Mouse (Mus musculus) stomach, embryonic 14.5 days (tissue): ENCODE results near the gene Zfp184. TPM values are rescaled to one million over a fixed set of nuclear protein-coding genes. Genes with fewer than 3 reads are reported as not detected.

Source experiments
- ATAC-seq: fragments of 200-750 bp; cut with Nextera tagmentation; 2 replicates; pipeline ENCODE4 v1.8.0; 2017; ENCODE audit warnings: low read depth, moderate TSS enrichment; ENCODE audit not compliant: insufficient number of reproducible peaks, insufficient read depth, low FRiP score
- H3K27ac ChIP-seq: fragments of 300-500 bp; sonication (generic); 2 replicates; pipeline ENCODE4 v1.5.1; 2014; ENCODE audit warnings: mild to moderate bottlenecking, low read length, moderate library complexity, mixed read lengths
- H3K27me3 ChIP-seq: fragments of 300-500 bp; sonication (generic); 2 replicates; pipeline ENCODE4 v1.6.1; 2014; ENCODE audit warnings: low read length, control low read depth, mixed read lengths; ENCODE audit not compliant: control insufficient read depth, insufficient read depth
- H3K36me3 ChIP-seq: fragments of 300-500 bp; sonication (generic); 2 replicates; pipeline ENCODE4 v1.6.1; 2014; ENCODE audit warnings: mild to moderate bottlenecking, control low read depth, low read length, moderate library complexity, mixed read lengths; ENCODE audit not compliant: control insufficient read depth, insufficient read depth
- H3K4me1 ChIP-seq: fragments of 300-500 bp; sonication (generic); 2 replicates; pipeline ENCODE4 v1.6.1; 2014; ENCODE audit warnings: low read length, control low read depth, mixed read lengths; ENCODE audit not compliant: control insufficient read depth, insufficient read depth
- H3K4me2 ChIP-seq: fragments of 300-500 bp; sonication (generic); replicated peaks from 2 replicates; pipeline ENCODE4 v1.6.1; 2014; ENCODE audit warnings: low read depth, low read length, control low read depth
- H3K4me3 ChIP-seq: fragments of 300-500 bp; sonication (generic); 2 replicates; pipeline ENCODE4 v1.5.1; 2014; ENCODE audit warnings: low read depth, low read length, control low read depth
- H3K9ac ChIP-seq: fragments of 300-500 bp; sonication (generic); replicated peaks from 2 replicates; pipeline ENCODE4 v1.6.1; 2014; ENCODE audit warnings: low read depth, mild to moderate bottlenecking, control low read depth, low read length, moderate library complexity, mixed read lengths
- H3K9me3 ChIP-seq: fragments of 300-500 bp; sonication (generic); 2 replicates; pipeline ENCODE4 v1.6.1; 2016; ENCODE audit warnings: low read depth, low read length, control low read depth; ENCODE audit not compliant: control insufficient read depth
- WGBS: fragments of 180-500 bp; shearing (Covaris S2); extraction: QIAGEN DNeasy Blood & Tissue Kit; methylation state at CpG from one replicate; pipeline ENCODE4 v1.1.7; 2014; 5-methylcytosine and 5-hydroxymethylcytosine counted together
- polyA plus RNA-seq: library from polyadenylated mRNA; unstranded; fragments of >200 nt; fragmentation: Nextera tagmentation; extraction: Ambion mirVana; gene quantifications from 2 replicates; pipeline ENCODE4 v1.2.1, GENCODE M21; 2014

Zfp184 gene
- polyA plus RNA-seq, 1 experiment from 2014 or later, result 16.5 TPM

GRCm38 (mm10) chr13:21981803-21982193 lies 36.9 kb downstream of the Zfp184 start:
- Histone ChIP-seq H3K9me3 (no peaks in the 10 kb centered on the region), H3K4me1 (peaks cover 6% of the 10 kb centered on the region; the same call in 1 of the 2 replicates), H3K36me3 (no peaks in the 10 kb centered on the region), H3K9ac (peak overlapping the region; percentile 61; the same call in 1 of the 2 replicates), H3K27ac (no peak overlapping the region), H3K4me2 (peak overlapping the region; percentile 96), H3K4me3 (peak overlapping the region; percentile 55), H3K27me3 (peaks cover 9% of the 10 kb centered on the region)
- 10% methylated on average over 17 of the region's 17 CpGs for WGBS
- peak; percentile 46; the same call in 1 of the 2 replicates for ATAC-seq

- no peak overlapping the region for H3K27ac ChIP-seq
- H3K4me2 ChIP-seq, result no peak overlapping the region
- no peak overlapping the region for H3K9ac ChIP-seq
- no peaks in the 10 kb centered on the region for H3K9me3 ChIP-seq
- no peaks in the 10 kb centered on the region for H3K36me3 ChIP-seq
- 81% methylated on average over 2 of the region's 2 CpGs for WGBS
- peaks cover 6% of the 10 kb centered on the region; the same call in 1 of the 2 replicates for H3K4me1 ChIP-seq
- H3K4me3 ChIP-seq, result no peak overlapping the region
- no peak for ATAC-seq
- peaks cover 9% of the 10 kb centered on the region for H3K27me3 ChIP-seq
Observed at GRCm38 (mm10) chr13:21984486-21984885, 39.6 kb downstream of the Zfp184 start.

- H3K4me1 ChIP-seq, result 0 out of 2 replicates have a peak, but pooled peaks cover 3% of the 10 kb centered on the region
- no peaks in the 10 kb centered on the region for H3K36me3 ChIP-seq
- no peak overlapping the region for H3K27ac ChIP-seq
- H3K27me3 ChIP-seq, result peaks cover 13% of the 10 kb centered on the region; the same call in 1 of the 2 replicates
- H3K9me3 ChIP-seq, result no peaks in the 10 kb centered on the region
- ATAC-seq, result no peak
- 80% methylated on average over 5 of the region's 5 CpGs for WGBS
- no peak overlapping the region for H3K9ac ChIP-seq
- H3K4me2 ChIP-seq, result no peak overlapping the region
- H3K4me3 ChIP-seq, result no peak overlapping the region
Observed at GRCm38 (mm10) chr13:21992550-21992949, 47.7 kb downstream of the Zfp184 start.

GRCm38 (mm10) chr13:21993957-21994738 lies 49.3 kb downstream of the Zfp184 start:
- H3K27me3 ChIP-seq, result peaks cover 28% of the 10 kb centered on the region
- no peak overlapping the region for H3K4me3 ChIP-seq
- H3K4me1 ChIP-seq, result 0 out of 2 replicates have a peak, but pooled peaks cover 3% of the 10 kb centered on the region
- H3K9ac ChIP-seq, result no peak overlapping the region
- no peaks in the 10 kb centered on the region for H3K9me3 ChIP-seq
- no peak for ATAC-seq
- H3K36me3 ChIP-seq, result no peaks in the 10 kb centered on the region
- no peak overlapping the region for H3K4me2 ChIP-seq
- WGBS, result 3% methylated on average over 22 of the region's 22 CpGs
- no peak overlapping the region for H3K27ac ChIP-seq

GRCm38 (mm10) chr13:21994896-21995295 lies 50.0 kb downstream of the Zfp184 start:
- WGBS, result 4% methylated on average over 8 of the region's 8 CpGs
- no peaks in the 10 kb centered on the region for H3K9me3 ChIP-seq
- H3K27ac ChIP-seq, result no peak overlapping the region
- peaks cover 35% of the 10 kb centered on the region for H3K27me3 ChIP-seq
- H3K4me3 ChIP-seq, result peak overlapping the region; percentile 33
- H3K4me1 ChIP-seq, result 0 out of 2 replicates have a peak, but pooled peaks cover 3% of the 10 kb centered on the region
- no peak for ATAC-seq
- no peak overlapping the region for H3K9ac ChIP-seq
- peak overlapping the region; percentile 52 for H3K4me2 ChIP-seq
- no peaks in the 10 kb centered on the region for H3K36me3 ChIP-seq

GRCm38 (mm10) chr13:21995331-21995914 lies 50.5 kb downstream of the Zfp184 start:
- Histone ChIP-seq H3K9ac (no peak overlapping the region), H3K9me3 (no peaks in the 10 kb centered on the region), H3K4me3 (peak overlapping the region; percentile 33), H3K27me3 (peaks cover 40% of the 10 kb centered on the region), H3K4me2 (peak overlapping the region; percentile 52), H3K27ac (no peak overlapping the region), H3K36me3 (no peaks in the 10 kb centered on the region), H3K4me1 (0 out of 2 replicates have a peak, but pooled peaks cover 3% of the 10 kb centered on the region)
- WGBS, result 1% methylated on average over 21 of the region's 21 CpGs
- ATAC-seq, result no peak

GRCm38 (mm10) chr13:21996101-21996839 lies 51.4 kb downstream of the Zfp184 start:
- H3K9ac ChIP-seq, result no peak overlapping the region
- H3K36me3 ChIP-seq, result no peaks in the 10 kb centered on the region
- WGBS, result 2% methylated on average over 12 of the region's 12 CpGs
- no peaks in the 10 kb centered on the region for H3K9me3 ChIP-seq
- 0 out of 2 replicates have a peak, but pooled peaks cover 3% of the 10 kb centered on the region for H3K4me1 ChIP-seq
- H3K27ac ChIP-seq, result no peak overlapping the region
- H3K4me3 ChIP-seq, result peak overlapping the region; percentile 33
- H3K4me2 ChIP-seq, result peak overlapping the region; percentile 52
- peaks cover 48% of the 10 kb centered on the region for H3K27me3 ChIP-seq
- no peak for ATAC-seq

GRCm38 (mm10) chr13:21996840-21997185 lies 51.9 kb downstream of the Zfp184 start:
- ATAC-seq, result no peak
- Histone ChIP-seq H3K27ac (no peak overlapping the region), H3K4me2 (peak overlapping the region; percentile 52), H3K9ac (no peak overlapping the region), H3K9me3 (no peaks in the 10 kb centered on the region), H3K4me1 (0 out of 2 replicates have a peak, but pooled peaks cover 3% of the 10 kb centered on the region), H3K27me3 (peaks cover 51% of the 10 kb centered on the region), H3K36me3 (no peaks in the 10 kb centered on the region), H3K4me3 (peak overlapping the region; percentile 33; the same call in 1 of the 2 replicates)
- 2% methylated on average over 13 of the region's 13 CpGs for WGBS
